Mouse (Mus musculus) heart, embryonic 12.5 days (tissue): Measurements from ENCODE around the gene Gtpbp10. TPM values are rescaled to one million over a fixed set of nuclear protein-coding genes. Genes with fewer than 3 reads are reported as not detected.
A peak's percentile ranks its signal among the peaks of the same experiment; 100 is the strongest.

Experiments
- ATAC-seq: fragments of 200-750 bp; cut with Nextera tagmentation; 2 replicates; pipeline ENCODE4 v1.8.0; 2017; ENCODE audit warnings: moderate TSS enrichment, moderate library complexity; ENCODE audit not compliant: insufficient number of reproducible peaks, low FRiP score
- H3K27ac ChIP-seq: fragments of 300-500 bp; sonication (generic); 2 replicates; pipeline ENCODE4 v1.5.1; 2016; ENCODE audit warnings: mild to moderate bottlenecking, moderate library complexity; ENCODE audit not compliant: poor library complexity, severe bottlenecking
- H3K27me3 ChIP-seq: fragments of 300-500 bp; sonication (generic); replicated peaks from 2 replicates; pipeline ENCODE4 v1.6.1; 2016; ENCODE audit warnings: mild to moderate bottlenecking, moderate library complexity
- H3K36me3 ChIP-seq: fragments of 300-500 bp; sonication (generic); 2 replicates; pipeline ENCODE4 v1.6.1; 2016; ENCODE audit warnings: mild to moderate bottlenecking, moderate library complexity
- H3K4me1 ChIP-seq: fragments of 300-500 bp; sonication (generic); replicated peaks from 2 replicates; pipeline ENCODE4 v1.6.1; 2016; ENCODE audit warnings: mild to moderate bottlenecking
- H3K4me2 ChIP-seq: fragments of 300-500 bp; sonication (generic); 2 replicates; pipeline ENCODE4 v1.6.1; 2016; ENCODE audit warnings: mild to moderate bottlenecking, moderate library complexity
- H3K4me3 ChIP-seq: fragments of 300-500 bp; sonication (generic); 2 replicates; pipeline ENCODE4 v1.5.1; 2016; ENCODE audit warnings: mild to moderate bottlenecking
- H3K9ac ChIP-seq: fragments of 300-500 bp; sonication (generic); 2 replicates; pipeline ENCODE4 v1.6.1; 2016; ENCODE audit warnings: mild to moderate bottlenecking, moderate library complexity
- H3K9me3 ChIP-seq: fragments of 300-500 bp; sonication (generic); replicated peaks from 2 replicates; pipeline ENCODE4 v1.6.1; 2016; ENCODE audit warnings: mild to moderate bottlenecking, moderate library complexity
- WGBS: fragments of 180-500 bp; shearing (Covaris S2); methylation state at CpG from one replicate; pipeline ENCODE4 v1.1.7; 2016; 5-methylcytosine and 5-hydroxymethylcytosine counted together
- polyA plus RNA-seq: library from polyadenylated mRNA; unstranded; fragments of >200 nt; fragmentation: Nextera tagmentation; extraction: Ambion mirVana; gene quantifications from 2 replicates; pipeline ENCODE4 v1.2.1, GENCODE M21; 2016

The Gtpbp10 gene
- 23.4 and 24.0 TPM in 2 replicates for polyA plus RNA-seq

DNA sequence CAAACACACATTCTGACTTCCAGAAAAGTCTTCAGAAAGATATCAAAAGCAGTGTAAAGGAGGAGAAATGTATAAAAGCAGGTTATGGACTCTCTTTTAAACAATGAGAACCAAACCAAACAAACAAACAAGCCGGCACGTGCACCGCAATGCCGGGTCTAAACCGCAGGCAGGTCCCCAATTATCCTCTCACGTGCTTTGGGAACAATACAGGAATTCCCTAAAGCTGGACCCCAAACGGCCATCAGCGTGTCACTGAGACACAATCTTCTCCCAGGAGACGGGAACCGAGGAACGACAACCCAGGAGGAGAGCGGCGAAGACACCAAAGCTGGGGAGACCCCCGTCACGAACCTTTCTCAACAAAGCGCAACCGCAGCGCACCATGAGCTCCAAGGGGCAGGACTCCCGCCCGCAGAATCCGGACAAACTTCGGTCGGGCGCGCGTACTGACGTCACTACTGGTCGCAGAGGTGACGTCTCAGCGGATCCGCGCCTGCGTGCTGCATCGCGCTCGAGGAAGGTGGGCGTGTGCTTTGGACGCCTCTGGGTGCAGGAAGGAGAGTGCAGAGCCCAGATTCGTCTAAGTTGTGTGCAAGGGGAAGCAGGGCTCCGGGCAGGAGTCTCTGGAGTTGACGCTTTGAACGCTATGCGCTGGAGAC is at the start of gene Gtpbp10:
Gene Gtpbp10 (minus strand): TSS at position 460 of the 662 bp plus-strand sequence.
- H3K36me3 ChIP-seq = peaks cover 11% of the 10 kb centered on the region
- peaks cover 14% of the 10 kb centered on the region for H3K4me1 ChIP-seq
- H3K27ac ChIP-seq = peak within 1 kb of the TSS; percentile 80
- H3K4me3 ChIP-seq = peak within 1 kb of the TSS; percentile 73
- peak within 1 kb of the TSS; percentile 74 for H3K4me2 ChIP-seq
- ATAC-seq = peak; percentile 99
- peak within 1 kb of the TSS; percentile 75 for H3K9ac ChIP-seq
- H3K9me3 ChIP-seq = no peaks in the 10 kb centered on the region
- H3K27me3 ChIP-seq = no peaks in the 10 kb centered on the region
- WGBS = under 1% methylated on average over 43 of the region's 43 CpGs

DNA sequence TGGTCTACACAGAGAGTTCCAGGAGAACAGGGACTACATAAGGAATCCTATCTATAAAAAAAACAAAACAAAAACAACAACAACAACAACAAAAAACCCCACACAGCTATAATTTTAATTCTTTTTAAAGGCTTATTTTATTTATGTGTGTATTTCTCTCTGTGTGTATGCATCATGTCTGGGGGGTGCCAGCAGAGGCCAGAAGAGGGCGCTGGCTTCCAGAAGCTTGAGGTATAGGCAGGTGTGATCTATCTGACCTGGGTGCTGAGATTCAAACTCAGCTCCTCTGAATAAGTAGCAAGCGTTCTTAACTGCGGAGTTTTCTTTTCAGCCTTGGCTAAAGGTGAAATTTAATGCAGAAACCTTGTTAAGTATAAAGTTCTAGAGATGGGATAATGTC is 28.3 kb upstream of the Gtpbp10 start:
- Histone ChIP-seq H3K27ac (no peak overlapping the region), H3K9me3 (no peaks in the 10 kb centered on the region), H3K9ac (no peak overlapping the region), H3K4me3 (no peak overlapping the region), H3K4me1 (no peaks in the 10 kb centered on the region), H3K27me3 (no peaks in the 10 kb centered on the region), H3K36me3 (no peaks in the 10 kb centered on the region), H3K4me2 (no peak overlapping the region)
- no peak for ATAC-seq
- WGBS = 73% methylated on average over 3 of the region's 3 CpGs

DNA sequence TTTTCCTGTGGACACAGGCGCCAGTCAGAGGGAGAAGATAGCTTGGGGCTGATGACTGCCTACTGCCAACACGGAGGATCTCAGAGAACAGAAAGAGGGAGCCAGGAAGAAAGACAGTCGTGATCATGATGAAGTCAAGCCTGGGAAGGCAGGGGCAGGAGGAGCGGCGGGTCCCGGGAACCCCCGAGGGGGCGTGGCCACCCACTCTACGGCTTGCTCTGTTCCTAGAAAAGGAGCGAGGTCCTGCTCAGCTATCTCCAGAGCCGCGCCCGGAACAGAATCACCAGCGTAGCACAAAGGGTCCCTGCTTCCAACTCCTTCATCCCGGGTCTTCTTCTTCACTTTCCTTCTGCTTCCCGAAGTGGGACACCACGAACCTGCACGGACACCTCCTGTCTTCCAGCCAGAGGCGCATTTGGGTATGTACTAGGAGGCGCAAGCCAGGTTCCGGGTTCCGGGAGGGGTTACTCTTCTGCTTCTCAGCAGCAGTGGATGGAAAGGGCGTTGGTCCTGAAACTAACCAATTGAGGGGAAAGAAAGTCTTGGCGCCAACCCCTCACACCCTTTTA is 14.5 kb upstream of the Gtpbp10 start, which contains the start of gene Gm8773:
Gene Gm8773 (plus strand): TSS at position 51 of the 569 bp plus-strand sequence.
- no peak within 1 kb of the TSS for H3K27ac ChIP-seq
- no peaks in the 10 kb centered on the region for H3K4me1 ChIP-seq
- WGBS = 2% methylated on average over 24 of the region's 24 CpGs
- H3K4me2 ChIP-seq = peak within 1 kb of the TSS; percentile 93
- H3K4me3 ChIP-seq = peak within 1 kb of the TSS; percentile 65
- 0 out of 2 replicates have a peak, but pooled peaks have one; percentile 6 for ATAC-seq
- H3K9me3 ChIP-seq = no peaks in the 10 kb centered on the region; the same call in 1 of the 2 replicates
- no peaks in the 10 kb centered on the region for H3K36me3 ChIP-seq
- peak within 1 kb of the TSS; percentile 70 for H3K9ac ChIP-seq
- H3K27me3 ChIP-seq = peaks cover 10% of the 10 kb centered on the region

DNA sequence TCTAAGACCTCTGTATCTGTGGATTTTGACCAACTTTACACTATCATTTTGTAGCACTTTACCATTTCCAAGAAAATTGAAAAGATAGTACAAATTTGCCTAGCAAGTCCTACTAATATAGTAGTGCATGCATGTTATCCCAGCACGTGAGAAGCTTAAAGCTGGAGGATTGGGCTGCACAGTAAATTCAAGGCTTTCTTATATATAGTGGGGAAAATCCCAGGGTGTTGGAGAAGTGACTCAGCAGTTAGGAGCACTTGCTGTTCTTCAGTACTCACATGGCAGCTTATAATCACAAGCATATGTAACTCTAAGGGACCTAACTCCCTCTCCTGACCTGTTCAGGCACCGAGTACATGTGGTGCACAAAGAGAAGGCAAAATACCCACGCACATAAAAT is 3.1 kb upstream of the Gtpbp10 start:
- WGBS = 69% methylated on average over 3 of the region's 3 CpGs
- Histone ChIP-seq H3K4me2 (no peak overlapping the region), H3K9me3 (no peaks in the 10 kb centered on the region), H3K9ac (no peak overlapping the region), H3K27me3 (no peaks in the 10 kb centered on the region), H3K27ac (no peak overlapping the region), H3K4me3 (no peak overlapping the region), H3K36me3 (no peaks in the 10 kb centered on the region), H3K4me1 (peaks cover 13% of the 10 kb centered on the region)
- no peak for ATAC-seq

DNA sequence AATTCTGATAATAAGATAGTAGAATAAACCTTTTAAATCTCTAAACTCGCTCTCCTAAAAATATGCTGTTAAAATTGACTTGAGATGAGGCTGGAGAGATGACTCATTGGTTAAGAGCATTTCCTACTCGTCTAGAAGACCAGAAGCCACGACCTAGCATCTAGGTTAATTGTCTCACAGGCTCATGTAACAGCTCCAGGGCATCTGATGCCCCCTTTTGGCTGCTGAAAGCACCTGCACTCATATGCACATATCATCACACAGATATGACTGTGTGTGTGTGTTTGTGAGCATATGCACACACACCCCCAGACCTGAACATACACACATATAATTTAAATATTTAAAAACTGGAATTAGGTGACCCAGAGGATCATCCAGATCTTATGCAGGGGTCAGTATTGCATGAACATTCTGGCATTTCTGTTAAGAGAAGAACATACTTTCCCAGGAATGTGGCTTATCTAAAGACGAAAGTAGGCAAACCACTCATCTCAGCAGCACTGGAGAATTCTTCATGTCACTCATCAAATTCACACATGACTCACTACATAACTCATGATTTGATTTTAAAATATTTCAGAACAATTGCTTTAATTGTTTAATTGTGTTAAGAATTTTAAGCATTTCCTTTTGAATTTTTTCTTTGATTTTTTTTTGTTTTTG is 1.8 kb upstream of the Gtpbp10 start:
- H3K4me3 ChIP-seq = no peak overlapping the region
- ATAC-seq = no peak
- H3K27ac ChIP-seq = no peak overlapping the region
- H3K4me2 ChIP-seq = no peak overlapping the region
- H3K9ac ChIP-seq = no peak overlapping the region
- no peaks in the 10 kb centered on the region for H3K27me3 ChIP-seq
- H3K36me3 ChIP-seq = no peaks in the 10 kb centered on the region
- no peaks in the 10 kb centered on the region for H3K9me3 ChIP-seq
- WGBS = 63% methylated on average over 4 of the region's 4 CpGs
- H3K4me1 ChIP-seq = peaks cover 14% of the 10 kb centered on the region

DNA sequence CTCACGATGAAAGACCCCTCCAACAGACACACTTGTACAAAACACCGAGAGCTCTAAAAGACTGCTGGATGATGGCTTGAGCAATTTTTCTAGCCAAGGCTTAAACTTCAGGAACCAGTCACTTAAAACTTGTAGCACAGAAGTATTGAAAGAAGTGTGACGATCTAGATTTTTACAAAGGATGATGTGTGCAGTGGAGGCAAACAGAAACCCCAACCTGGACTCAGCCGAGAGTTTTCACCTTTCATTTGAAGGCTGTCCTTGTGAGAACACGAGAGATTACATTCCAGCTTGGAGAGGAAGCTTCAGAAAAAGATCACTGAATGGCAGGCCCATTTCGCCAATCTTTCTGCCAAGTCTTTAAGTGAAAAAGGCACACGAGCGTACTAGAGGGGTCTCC is 460 bp upstream of the Gtpbp10 start:
- H3K36me3 ChIP-seq = peaks cover 5% of the 10 kb centered on the region
- peak overlapping the region; percentile 80 for H3K27ac ChIP-seq
- peak overlapping the region; percentile 73 for H3K4me3 ChIP-seq
- 37% methylated on average over 8 of the region's 8 CpGs for WGBS
- peak overlapping the region; percentile 75 for H3K9ac ChIP-seq
- H3K4me1 ChIP-seq = peaks cover 14% of the 10 kb centered on the region
- H3K9me3 ChIP-seq = no peaks in the 10 kb centered on the region
- no peaks in the 10 kb centered on the region for H3K27me3 ChIP-seq
- H3K4me2 ChIP-seq = peak overlapping the region; percentile 74
- no peak for ATAC-seq

DNA sequence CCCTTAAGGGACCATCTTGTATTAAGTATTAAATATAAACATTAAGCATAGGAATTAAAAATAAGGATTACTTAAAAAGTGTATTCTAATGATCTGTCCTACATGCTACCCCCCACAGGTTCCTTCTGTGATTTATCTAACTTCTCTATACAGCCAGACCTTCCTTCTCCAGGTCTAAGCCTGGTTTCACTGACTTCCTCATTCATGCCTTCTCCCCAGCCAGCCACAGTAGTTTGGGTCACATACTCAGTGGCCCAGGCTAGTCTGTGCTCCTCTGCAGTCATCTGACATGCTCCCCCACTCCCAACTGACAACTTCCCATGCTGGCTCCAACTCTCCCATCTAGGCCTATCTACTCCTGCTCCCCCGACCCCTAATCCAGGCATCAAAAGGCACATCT is 8.2 kb downstream of the Gtpbp10 start:
- H3K9ac ChIP-seq = no peak overlapping the region
- no peak for ATAC-seq
- H3K36me3 ChIP-seq = peaks cover 53% of the 10 kb centered on the region
- no peak overlapping the region for H3K27ac ChIP-seq
- WGBS = 94% methylated on average over 1 of the region's 1 CpGs
- no peaks in the 10 kb centered on the region for H3K9me3 ChIP-seq
- H3K27me3 ChIP-seq = no peaks in the 10 kb centered on the region
- H3K4me2 ChIP-seq = no peak overlapping the region
- H3K4me3 ChIP-seq = no peak overlapping the region
- no peaks in the 10 kb centered on the region for H3K4me1 ChIP-seq

DNA sequence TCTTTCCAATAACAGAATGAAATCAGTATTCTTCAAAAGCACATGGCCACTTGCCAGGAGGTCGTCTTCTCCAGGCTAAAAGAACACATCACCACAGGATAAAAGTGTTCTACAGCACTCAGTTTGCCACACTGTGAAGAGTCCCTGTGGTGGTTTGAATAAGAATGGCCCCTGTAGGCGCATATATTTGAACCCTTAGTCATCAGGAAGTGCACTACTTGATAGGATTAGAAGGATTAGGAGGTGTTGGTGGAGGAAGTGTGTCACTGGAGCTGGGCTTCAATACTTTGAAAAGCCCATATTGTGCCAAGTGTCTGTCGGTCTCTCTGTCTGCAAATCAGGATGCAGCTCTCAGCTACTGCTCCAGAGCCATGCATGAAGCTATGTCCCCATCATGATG is 19.0 kb downstream of the Gtpbp10 start:
- H3K27me3 ChIP-seq = no peaks in the 10 kb centered on the region
- no peak overlapping the region for H3K4me3 ChIP-seq
- no peak overlapping the region for H3K4me2 ChIP-seq
- no peak for ATAC-seq
- H3K27ac ChIP-seq = no peak overlapping the region
- H3K4me1 ChIP-seq = no peaks in the 10 kb centered on the region
- H3K9ac ChIP-seq = no peak overlapping the region
- 47% methylated on average over 3 of the region's 3 CpGs for WGBS
- peaks cover 53% of the 10 kb centered on the region for H3K36me3 ChIP-seq
- H3K9me3 ChIP-seq = 0 out of 2 replicates have a peak, but pooled peaks cover 3% of the 10 kb centered on the region

DNA sequence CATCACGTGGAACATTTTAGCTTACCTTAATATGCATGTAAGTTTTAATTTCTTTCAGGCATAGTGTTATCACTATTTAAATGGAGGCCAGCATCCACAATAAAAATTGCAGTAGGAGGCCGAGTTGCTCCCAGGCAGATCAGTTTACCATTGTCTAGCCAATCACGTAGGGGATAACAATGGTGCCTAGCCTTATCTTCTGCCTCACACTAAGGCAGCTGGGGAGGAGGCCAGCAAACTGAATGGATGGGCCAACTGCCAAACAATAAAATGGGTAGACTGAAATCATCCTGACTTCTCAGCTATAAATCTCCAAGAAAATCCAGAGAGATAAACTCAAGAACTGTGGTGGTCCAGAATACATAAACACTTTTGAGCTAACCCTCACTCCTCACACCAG is 19.6 kb downstream of the Gtpbp10 start:
- no peak overlapping the region for H3K27ac ChIP-seq
- no peak for ATAC-seq
- H3K4me3 ChIP-seq = no peak overlapping the region
- no peak overlapping the region for H3K9ac ChIP-seq
- peaks cover 51% of the 10 kb centered on the region for H3K36me3 ChIP-seq
- H3K27me3 ChIP-seq = no peaks in the 10 kb centered on the region
- whole genome bisulfite sequencing = 69% methylated on average over 3 of the region's 3 CpGs
- no peaks in the 10 kb centered on the region for H3K4me1 ChIP-seq
- no peak overlapping the region for H3K4me2 ChIP-seq
- H3K9me3 ChIP-seq = 0 out of 2 replicates have a peak, but pooled peaks cover 3% of the 10 kb centered on the region

DNA sequence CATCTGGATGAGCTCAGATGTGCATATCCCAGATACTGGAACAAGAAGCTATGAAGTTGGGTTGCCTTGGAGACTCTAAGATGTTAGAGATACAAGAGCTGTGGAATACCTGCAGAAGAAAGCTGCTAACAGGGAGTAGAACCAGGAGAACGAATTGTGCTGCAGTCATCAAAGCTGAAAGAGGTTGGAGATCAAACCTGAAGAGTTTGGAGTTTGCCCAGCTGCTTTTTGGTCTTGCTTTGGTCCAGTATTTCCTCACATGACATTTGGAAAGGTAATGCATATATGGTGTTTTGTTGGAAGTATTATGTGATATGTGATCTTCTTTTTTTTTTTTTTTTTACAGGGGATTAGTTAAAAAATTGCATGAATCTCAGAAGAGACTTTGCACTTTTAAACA is 23.2 kb downstream of the Gtpbp10 start:
- Histone ChIP-seq H3K9ac (no peak overlapping the region), H3K4me3 (no peak overlapping the region), H3K36me3 (peaks cover 24% of the 10 kb centered on the region), H3K4me1 (no peaks in the 10 kb centered on the region), H3K4me2 (no peak overlapping the region), H3K9me3 (0 out of 2 replicates have a peak, but pooled peaks cover 3% of the 10 kb centered on the region), H3K27ac (no peak overlapping the region), H3K27me3 (no peaks in the 10 kb centered on the region)
- 86% methylated on average over 1 of the region's 1 CpGs for WGBS
- ATAC-seq = no peak

DNA sequence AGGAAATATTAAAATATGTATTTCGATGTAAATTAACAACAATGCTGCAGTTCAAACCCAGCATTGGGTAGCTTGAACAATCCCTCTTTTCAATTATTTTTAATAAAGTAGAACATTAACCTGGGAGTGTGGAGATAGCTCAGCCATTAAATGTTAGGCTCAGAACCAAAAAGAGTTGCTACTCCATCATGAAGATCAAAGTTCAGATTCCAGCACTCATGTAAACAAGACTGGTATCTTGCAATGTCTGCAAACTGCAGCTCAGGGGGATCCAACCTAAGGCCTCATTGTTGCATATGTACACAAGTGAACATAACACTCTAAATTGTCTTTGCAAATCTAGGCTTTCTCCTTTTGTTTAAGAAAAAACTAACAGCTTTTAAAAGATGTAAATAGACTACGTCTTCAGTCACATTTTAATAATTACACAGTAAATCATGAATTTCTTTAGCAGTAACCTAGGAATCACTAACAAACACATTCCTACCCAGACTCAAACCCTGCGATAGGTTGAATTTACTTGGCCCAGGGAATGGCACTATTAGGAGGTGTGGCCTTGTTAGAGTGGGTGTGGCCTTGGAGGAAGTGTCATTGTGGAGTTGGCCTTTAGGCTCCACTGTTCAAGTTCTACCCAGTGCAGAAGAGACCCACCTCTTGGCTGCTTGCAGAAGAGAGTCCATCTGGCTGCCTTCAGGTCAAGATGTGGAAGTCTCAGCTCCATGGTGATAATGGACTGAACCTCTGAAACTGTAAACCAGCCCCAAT is 25.5 kb downstream of the Gtpbp10 start:
- WGBS = 78% methylated on average over 3 of the region's 3 CpGs
- H3K36me3 ChIP-seq = peaks cover 9% of the 10 kb centered on the region
- H3K9ac ChIP-seq = no peak overlapping the region
- no peak for ATAC-seq
- H3K27me3 ChIP-seq = no peaks in the 10 kb centered on the region
- H3K4me2 ChIP-seq = no peak overlapping the region
- 0 out of 2 replicates have a peak, but pooled peaks cover 3% of the 10 kb centered on the region for H3K9me3 ChIP-seq
- H3K27ac ChIP-seq = no peak overlapping the region
- H3K4me1 ChIP-seq = no peaks in the 10 kb centered on the region
- H3K4me3 ChIP-seq = no peak overlapping the region
